Mouse (Mus musculus) limb, embryonic 14.5 days (tissue): ENCODE measurements at regions not wholly inside any gene's neighbourhood (a gene's known extent, or its start where the extent isn't known, plus 50 kb on each side); places are given as distances from the start of the nearest gene placed in this dataset.

Source experiments
- ATAC-seq: fragments of 200-750 bp; cut with Nextera tagmentation; 2 replicates; pipeline ENCODE4 v1.8.0; 2017; ENCODE audit warnings: low read depth, moderate number of reproducible peaks, moderate TSS enrichment; ENCODE audit not compliant: low FRiP score
- DNase-seq: peaks from one replicate; pipeline ENCODE4 v3.0.0-alpha.2; 2015; ENCODE audit warnings: low spot score
- H3K27ac ChIP-seq: fragments of 300-500 bp; sonication (generic); replicated peaks from 2 replicates; pipeline ENCODE4 v1.5.1; 2014; ENCODE audit warnings: low read depth, mild to moderate bottlenecking, low read length, moderate library complexity, mixed read lengths
- H3K27me3 ChIP-seq: fragments of 300-500 bp; sonication (generic); 2 replicates; pipeline ENCODE4 v1.6.1; 2014; ENCODE audit warnings: low read length, mixed read lengths; ENCODE audit not compliant: control insufficient read depth, insufficient read depth
- H3K36me3 ChIP-seq: fragments of 300-500 bp; sonication (generic); 2 replicates; pipeline ENCODE4 v1.6.1; 2014; ENCODE audit warnings: mild to moderate bottlenecking, low read length, moderate library complexity, mixed read lengths; ENCODE audit not compliant: control insufficient read depth, insufficient read depth
- H3K4me1 ChIP-seq: fragments of 300-500 bp; sonication (generic); 2 replicates; pipeline ENCODE4 v1.6.1; 2014; ENCODE audit warnings: antibody characterized with exemption, low read length, mixed read lengths; ENCODE audit not compliant: control insufficient read depth, insufficient read depth
- H3K4me2 ChIP-seq: fragments of 300-500 bp; sonication (generic); replicated peaks from 2 replicates; pipeline ENCODE4 v1.6.1; 2014; ENCODE audit warnings: low read depth, mild to moderate bottlenecking, low read length, moderate library complexity; ENCODE audit not compliant: severe bottlenecking
- H3K4me3 ChIP-seq: fragments of 300-500 bp; sonication (generic); replicated peaks from 2 replicates; pipeline ENCODE4 v1.5.1; 2014; ENCODE audit warnings: low read length
- H3K9ac ChIP-seq: fragments of 300-500 bp; sonication (generic); 2 replicates; pipeline ENCODE4 v1.6.1; 2014; ENCODE audit warnings: mild to moderate bottlenecking, low read depth, low read length, moderate library complexity; ENCODE audit not compliant: severe bottlenecking
- H3K9me3 ChIP-seq: fragments of 300-500 bp; sonication (generic); 2 replicates; pipeline ENCODE4 v1.6.1; 2016; ENCODE audit warnings: low read length; ENCODE audit not compliant: control insufficient read depth
- POLR2A ChIP-seq: fragments of 200-500 bp; IDR thresholded peaks from 2 replicates; pipeline ENCODE4 v1.8.0; 2012; ENCODE audit warnings: inconsistent platforms, mild to moderate bottlenecking, moderate library complexity, borderline replicate concordance; ENCODE audit not compliant: insufficient read depth, insufficient read length; ENCODE audit errors: extremely low read depth
- WGBS: fragments of 180-500 bp; shearing (Covaris S2); extraction: QIAGEN DNeasy Blood & Tissue Kit; methylation state at CpG from one replicate; pipeline ENCODE4 v1.1.7; 2014; 5-methylcytosine and 5-hydroxymethylcytosine counted together

- no peaks in the 10 kb centered on the region for H3K9me3 ChIP-seq
- H3K4me3 ChIP-seq, result no peak overlapping the region
- no peaks in the 10 kb centered on the region for H3K27me3 ChIP-seq
- 67% methylated on average over 3 of the region's 3 CpGs for WGBS
- H3K36me3 ChIP-seq, result no peaks in the 10 kb centered on the region
- DNase-seq (no peak), ATAC-seq (no peak)
- H3K4me1 ChIP-seq, result peaks cover 5% of the 10 kb centered on the region; the same call in 1 of the 2 replicates
- no peak overlapping the region for H3K9ac ChIP-seq
- no peak overlapping the region for H3K4me2 ChIP-seq
- H3K27ac ChIP-seq, result no peak overlapping the region
- no peak for TF ChIP-seq POLR2A
These were observed 112.2 kb upstream of the Ccn2 start for GRCm38 (mm10) chr10:24483053-24483452.

- TF ChIP-seq POLR2A, result no peak
- no peaks in the 10 kb centered on the region for H3K36me3 ChIP-seq
- DNase-seq (no peak), ATAC-seq (no peak)
- H3K9ac ChIP-seq, result no peak overlapping the region
- peaks cover 5% of the 10 kb centered on the region; the same call in 1 of the 2 replicates for H3K4me1 ChIP-seq
- H3K4me2 ChIP-seq, result no peak overlapping the region
- 27% methylated on average over 5 of the region's 5 CpGs for WGBS
- no peaks in the 10 kb centered on the region for H3K9me3 ChIP-seq
- no peaks in the 10 kb centered on the region for H3K27me3 ChIP-seq
- H3K27ac ChIP-seq, result no peak overlapping the region
- no peak overlapping the region for H3K4me3 ChIP-seq
These were observed 111.1 kb upstream of the Ccn2 start for GRCm38 (mm10) chr10:24484101-24484660.

DNA sequence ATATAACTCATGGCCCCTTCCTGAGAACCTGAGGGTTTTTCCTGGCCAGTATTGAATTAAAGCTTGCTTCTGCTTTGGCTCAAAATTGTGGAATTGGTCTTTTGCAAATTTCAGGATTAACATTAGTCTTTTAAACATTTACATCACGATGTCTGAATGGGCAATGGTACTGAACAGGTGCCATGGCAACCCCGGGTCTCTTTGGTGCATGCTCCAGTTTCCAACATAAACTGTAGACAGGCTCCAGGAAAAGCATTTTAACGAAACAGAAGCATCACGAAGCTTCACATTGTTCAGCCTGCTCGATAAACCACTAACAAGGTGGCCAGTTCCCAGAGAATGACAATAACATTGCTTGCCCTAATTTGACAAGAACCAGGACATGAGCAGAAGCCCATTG, 109.8 kb upstream of the Ccn2 start:
- WGBS, result 62% methylated on average over 5 of the region's 5 CpGs
- peaks cover 5% of the 10 kb centered on the region; the same call in 1 of the 2 replicates for H3K4me1 ChIP-seq
- no peak overlapping the region for H3K4me3 ChIP-seq
- no peaks in the 10 kb centered on the region for H3K36me3 ChIP-seq
- ATAC-seq (no peak), DNase-seq (no peak)
- no peaks in the 10 kb centered on the region for H3K27me3 ChIP-seq
- H3K27ac ChIP-seq, result no peak overlapping the region
- no peak overlapping the region for H3K9ac ChIP-seq
- TF ChIP-seq POLR2A, result no peak
- H3K9me3 ChIP-seq, result no peaks in the 10 kb centered on the region
- no peak overlapping the region for H3K4me2 ChIP-seq

GRCm38 (mm10) chr10:24486224-24486623, 109.0 kb upstream of the Ccn2 start:
- Histone ChIP-seq H3K9me3 (no peaks in the 10 kb centered on the region), H3K9ac (no peak overlapping the region), H3K4me1 (peaks cover 5% of the 10 kb centered on the region; the same call in 1 of the 2 replicates), H3K4me2 (no peak overlapping the region), H3K36me3 (no peaks in the 10 kb centered on the region), H3K4me3 (no peak overlapping the region), H3K27me3 (no peaks in the 10 kb centered on the region), H3K27ac (no peak overlapping the region)
- 86% methylated on average over 1 of the region's 1 CpGs for WGBS
- TF ChIP-seq POLR2A, result no peak
- DNase-seq (no peak), ATAC-seq (no peak)

- Histone ChIP-seq H3K4me3 (no peak overlapping the region), H3K9ac (no peak overlapping the region), H3K9me3 (no peaks in the 10 kb centered on the region), H3K27me3 (no peaks in the 10 kb centered on the region), H3K4me1 (peaks cover 5% of the 10 kb centered on the region; the same call in 1 of the 2 replicates), H3K36me3 (no peaks in the 10 kb centered on the region), H3K27ac (no peak overlapping the region), H3K4me2 (no peak overlapping the region)
- ATAC-seq (no peak), DNase-seq (no peak)
- TF ChIP-seq POLR2A, result no peak
- whole genome bisulfite sequencing, result 77% methylated on average over 3 of the region's 3 CpGs
These were observed 107.3 kb upstream of the Ccn2 start for GRCm38 (mm10) chr10:24487915-24488314.
